Mouse (Mus musculus) forebrain, embryonic 11.5 days (tissue): ENCODE results near the gene Cox5a. TPM values are rescaled to one million over a fixed set of nuclear protein-coding genes. Genes with fewer than 3 reads are reported as not detected.

Source experiments
- ATAC-seq: fragments of 200-750 bp; cut with Nextera tagmentation; replicated peaks from 2 replicates; pipeline ENCODE4 v1.8.0; 2017; ENCODE audit warnings: moderate TSS enrichment; ENCODE audit not compliant: low FRiP score
- DNase-seq: peaks from one replicate; pipeline ENCODE4 v3.0.0-alpha.2; 2017; ENCODE audit warnings: low spot score
- H3K27ac ChIP-seq: fragments of 300-500 bp; sonication (generic); 2 replicates; pipeline ENCODE4 v1.5.1; 2014; ENCODE audit warnings: low read depth, low read length
- H3K27me3 ChIP-seq: fragments of 300-500 bp; sonication (generic); 2 replicates; pipeline ENCODE4 v1.6.1; 2014; ENCODE audit warnings: mild to moderate bottlenecking, low read length, mixed read lengths; ENCODE audit not compliant: control insufficient read depth, insufficient read depth
- H3K36me3 ChIP-seq: fragments of 300-500 bp; sonication (generic); 2 replicates; pipeline ENCODE4 v1.6.1; 2014; ENCODE audit warnings: mild to moderate bottlenecking, low read length, moderate library complexity, mixed read lengths; ENCODE audit not compliant: control insufficient read depth, insufficient read depth
- H3K4me1 ChIP-seq: fragments of 300-500 bp; sonication (generic); replicated peaks from 2 replicates; pipeline ENCODE4 v1.6.1; 2014; ENCODE audit warnings: low read length, mixed read lengths; ENCODE audit not compliant: control insufficient read depth, insufficient read depth
- H3K4me2 ChIP-seq: fragments of 300-500 bp; sonication (generic); 2 replicates; pipeline ENCODE4 v1.6.1; 2014; ENCODE audit warnings: low read depth, mild to moderate bottlenecking, low read length, moderate library complexity, mixed read lengths; ENCODE audit not compliant: severe bottlenecking
- H3K4me3 ChIP-seq: fragments of 300-500 bp; sonication (generic); 2 replicates; pipeline ENCODE4 v1.5.1; 2014; ENCODE audit warnings: low read depth, low read length
- H3K9ac ChIP-seq: fragments of 300-500 bp; sonication (generic); 2 replicates; pipeline ENCODE4 v1.6.1; 2014; ENCODE audit warnings: low read length
- H3K9me3 ChIP-seq: fragments of 300-500 bp; sonication (generic); 2 replicates; pipeline ENCODE4 v1.6.1; 2016; ENCODE audit warnings: low read length, mixed read lengths; ENCODE audit not compliant: control insufficient read depth
- WGBS: fragments of 180-500 bp; shearing (Covaris S2); extraction: QIAGEN DNeasy Blood & Tissue Kit; methylation state at CpG from one replicate; pipeline ENCODE4 v1.1.7; 2014; 5-methylcytosine and 5-hydroxymethylcytosine counted together
- polyA plus RNA-seq: library from polyadenylated mRNA; unstranded; fragments of >200 nt; fragmentation: Nextera tagmentation; extraction: Ambion mirVana; gene quantifications from 2 replicates; pipeline ENCODE4 v1.2.1, GENCODE M21; 2014

Gene Cox5a
- polyA plus RNA-seq, 1 experiment from 2014 or later: 624 TPM

- no peaks in the 10 kb centered on the region for H3K36me3 ChIP-seq
- peak overlapping the region; percentile 79 for H3K4me2 ChIP-seq
- ATAC-seq: peak; percentile 45; the same call in 1 of the 2 replicates
- H3K27ac ChIP-seq: no peak overlapping the region
- H3K4me3 ChIP-seq: peak overlapping the region; percentile 92
- H3K9ac ChIP-seq: peak overlapping the region; percentile 97
- 25% methylated on average over 16 of the region's 16 CpGs for WGBS
- H3K27me3 ChIP-seq: no peaks in the 10 kb centered on the region
- H3K4me1 ChIP-seq: peaks cover 4% of the 10 kb centered on the region; the same call in 1 of the 2 replicates
- H3K9me3 ChIP-seq: no peaks in the 10 kb centered on the region
- no peak for DNase-seq
These were observed 559 bp upstream of the Cox5a start for GRCm38 (mm10) chr9:57520375-57521055.

DNA sequence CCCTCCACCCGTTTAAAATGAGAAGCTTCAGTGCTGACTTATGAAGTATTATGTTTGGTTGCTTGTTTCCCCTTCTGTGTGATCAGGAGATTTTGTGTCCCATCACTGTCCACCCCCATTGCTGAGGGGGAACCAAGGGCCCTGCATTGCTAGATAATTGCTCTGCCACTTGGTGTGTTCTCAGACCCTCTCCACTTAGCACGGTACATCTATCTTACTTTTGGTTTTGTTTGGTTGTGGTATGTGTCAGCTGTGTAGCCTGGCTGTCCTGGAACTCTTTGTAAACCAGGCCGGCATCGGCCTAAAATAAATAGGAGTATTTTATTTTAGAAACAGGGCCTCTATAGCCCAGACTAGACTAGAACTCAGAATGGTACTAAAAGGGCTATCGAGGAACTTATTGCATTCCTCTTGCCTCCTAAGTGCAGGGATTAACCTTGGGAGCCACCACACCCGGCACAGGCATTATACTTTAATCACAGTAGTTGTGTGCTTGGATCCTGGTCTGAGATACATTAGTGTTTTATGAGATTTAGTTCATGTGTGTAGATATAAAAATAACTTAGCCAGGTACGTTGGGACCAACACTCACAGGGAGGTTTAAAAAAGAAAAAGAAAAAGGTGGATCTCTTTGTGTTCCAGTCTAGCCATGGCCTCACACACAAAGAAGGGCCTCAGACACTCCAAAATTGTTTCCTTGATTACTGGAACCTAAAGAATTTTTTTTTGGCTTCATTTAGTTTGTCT, 1.2 kb downstream of the Cox5a start:
- no peak overlapping the region for H3K27ac ChIP-seq
- H3K9ac ChIP-seq: peak overlapping the region; percentile 97
- WGBS: 43% methylated on average over 7 of the region's 7 CpGs
- H3K4me2 ChIP-seq: peak overlapping the region; percentile 79
- peak overlapping the region; percentile 92 for H3K4me3 ChIP-seq
- no peaks in the 10 kb centered on the region for H3K36me3 ChIP-seq
- H3K27me3 ChIP-seq: no peaks in the 10 kb centered on the region
- ATAC-seq (no peak), DNase-seq (no peak)
- H3K9me3 ChIP-seq: no peaks in the 10 kb centered on the region
- H3K4me1 ChIP-seq: peaks cover 4% of the 10 kb centered on the region; the same call in 1 of the 2 replicates

DNA sequence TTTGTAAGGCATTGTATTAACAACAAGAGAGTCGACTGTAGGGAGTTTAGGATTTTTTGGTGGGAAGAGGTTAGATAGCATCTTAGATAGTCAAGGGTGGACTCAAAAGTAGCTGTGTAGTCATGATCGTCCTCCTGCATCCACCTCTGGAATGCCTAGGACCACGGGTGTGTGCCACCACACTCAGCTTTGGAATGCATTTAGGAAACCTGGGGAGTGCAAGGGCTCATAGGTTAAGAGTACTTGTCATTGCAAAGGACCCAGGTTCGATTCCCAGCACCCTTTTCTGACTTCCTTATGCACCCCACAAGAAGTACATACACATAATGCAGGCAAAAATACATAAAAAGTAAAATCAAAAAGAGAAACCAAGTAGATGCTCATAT, 1.8 kb downstream of the Cox5a start:
- Histone ChIP-seq H3K4me3 (no peak overlapping the region; the same call in 1 of the 2 replicates), H3K4me1 (peaks cover 4% of the 10 kb centered on the region; the same call in 1 of the 2 replicates), H3K27ac (no peak overlapping the region), H3K9ac (no peak overlapping the region), H3K9me3 (no peaks in the 10 kb centered on the region), H3K27me3 (no peaks in the 10 kb centered on the region), H3K36me3 (no peaks in the 10 kb centered on the region), H3K4me2 (no peak overlapping the region; the same call in 1 of the 2 replicates)
- no peak for ATAC-seq
- WGBS: 85% methylated on average over 4 of the region's 4 CpGs
- DNase-seq: no peak

DNA sequence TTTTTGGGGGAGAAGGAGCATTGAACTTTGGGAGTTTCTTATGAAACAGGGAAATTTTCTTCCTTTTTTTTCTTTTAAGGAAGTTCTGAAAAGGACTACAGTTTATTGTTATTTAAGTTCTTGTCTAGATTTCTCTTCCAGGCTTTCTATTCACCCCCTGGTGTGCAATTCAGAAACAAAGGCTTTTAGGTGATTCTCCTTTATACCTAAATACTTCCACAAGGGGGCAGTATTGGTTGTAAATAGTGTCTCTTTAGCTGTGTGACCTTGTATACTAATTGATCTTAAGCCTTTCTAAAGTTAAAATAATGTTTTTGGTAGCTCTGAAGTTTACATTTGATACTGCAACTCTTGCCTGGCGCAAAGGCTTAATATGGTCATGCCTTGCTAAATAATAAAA, 2.7 kb downstream of the Cox5a start:
- no peak for ATAC-seq
- Histone ChIP-seq H3K4me3 (no peak overlapping the region), H3K4me1 (peaks cover 4% of the 10 kb centered on the region; the same call in 1 of the 2 replicates), H3K9ac (no peak overlapping the region), H3K36me3 (no peaks in the 10 kb centered on the region), H3K27me3 (no peaks in the 10 kb centered on the region), H3K4me2 (no peak overlapping the region), H3K9me3 (no peaks in the 10 kb centered on the region), H3K27ac (no peak overlapping the region)
- no peak for DNase-seq
- 81% methylated on average over 1 of the region's 1 CpGs for WGBS

- ATAC-seq (no peak), DNase-seq (no peak)
- no peaks in the 10 kb centered on the region for H3K27me3 ChIP-seq
- no peak overlapping the region for H3K9ac ChIP-seq
- no peak overlapping the region for H3K4me3 ChIP-seq
- H3K36me3 ChIP-seq: no peaks in the 10 kb centered on the region
- H3K4me2 ChIP-seq: no peak overlapping the region
- peaks cover 4% of the 10 kb centered on the region; the same call in 1 of the 2 replicates for H3K4me1 ChIP-seq
- no peaks in the 10 kb centered on the region for H3K9me3 ChIP-seq
- no peak overlapping the region for H3K27ac ChIP-seq
These were observed 3.4 kb downstream of the Cox5a start for GRCm38 (mm10) chr9:57524439-57524838.

GRCm38 (mm10) chr9:57525516-57525915, 4.4 kb downstream of the Cox5a start:
- no peak overlapping the region for H3K4me3 ChIP-seq
- H3K4me1 ChIP-seq: peaks cover 4% of the 10 kb centered on the region; the same call in 1 of the 2 replicates
- no peaks in the 10 kb centered on the region for H3K9me3 ChIP-seq
- no peaks in the 10 kb centered on the region for H3K36me3 ChIP-seq
- H3K4me2 ChIP-seq: no peak overlapping the region
- WGBS: 92% methylated on average over 2 of the region's 2 CpGs
- H3K27ac ChIP-seq: no peak overlapping the region
- H3K9ac ChIP-seq: no peak overlapping the region
- no peaks in the 10 kb centered on the region for H3K27me3 ChIP-seq
- ATAC-seq (no peak), DNase-seq (no peak)

GRCm38 (mm10) chr9:57526435-57526834, 5.4 kb downstream of the Cox5a start:
- Histone ChIP-seq H3K4me3 (no peak overlapping the region), H3K9me3 (no peaks in the 10 kb centered on the region), H3K4me1 (peaks cover 4% of the 10 kb centered on the region; the same call in 1 of the 2 replicates), H3K9ac (no peak overlapping the region), H3K4me2 (no peak overlapping the region), H3K27ac (no peak overlapping the region), H3K36me3 (no peaks in the 10 kb centered on the region), H3K27me3 (no peaks in the 10 kb centered on the region)
- DNase-seq (no peak), ATAC-seq (no peak)

GRCm38 (mm10) chr9:57531946-57532345, 10.9 kb downstream of the Cox5a start:
- no peaks in the 10 kb centered on the region; the same call in 1 of the 2 replicates for H3K4me1 ChIP-seq
- no peak overlapping the region for H3K4me3 ChIP-seq
- H3K9ac ChIP-seq: no peak overlapping the region
- ATAC-seq: no peak
- H3K4me2 ChIP-seq: no peak overlapping the region
- H3K9me3 ChIP-seq: no peaks in the 10 kb centered on the region
- H3K27me3 ChIP-seq: no peaks in the 10 kb centered on the region
- DNase-seq: no peak
- 83% methylated on average over 1 of the region's 1 CpGs for WGBS
- H3K27ac ChIP-seq: no peak overlapping the region
- no peaks in the 10 kb centered on the region; the same call in 1 of the 2 replicates for H3K36me3 ChIP-seq
